Mouse (Mus musculus) brain, embryonic 14.5 days (tissue): ENCODE measurements at regions not wholly inside any gene's neighbourhood (a gene's known extent, or its start where the extent isn't known, plus 50 kb on each side); places are given as distances from the start of the nearest gene placed in this dataset.

Experiments used
- DNase-seq: peaks from one replicate; pipeline ENCODE4 v3.0.0-alpha.2; 2011; ENCODE audit warnings: low read depth
- CTCF ChIP-seq: fragments of 200-500 bp; IDR thresholded peaks from 2 replicates; pipeline ENCODE4 v1.5.1; 2012; ENCODE audit warnings: inconsistent platforms, mild to moderate bottlenecking, moderate library complexity, borderline replicate concordance; ENCODE audit not compliant: insufficient read depth, insufficient read length; ENCODE audit errors: extremely low read depth
- POLR2A ChIP-seq: fragments of 200-500 bp; IDR thresholded peaks from 2 replicates; pipeline ENCODE4 v1.6.1; 2012; ENCODE audit warnings: mild to moderate bottlenecking, inconsistent platforms, borderline replicate concordance; ENCODE audit not compliant: poor library complexity, insufficient read depth, insufficient read length, severe bottlenecking; ENCODE audit errors: extremely low read depth

GRCm38 (mm10) chr8:82702044-82702443 lies 71.9 kb downstream of the Zfp330 start:
- peak; percentile 77 for DNase-seq
- TF ChIP-seq POLR2A (no peak), CTCF (no peak)

GRCm38 (mm10) chr8:82700471-82700870 lies 73.5 kb downstream of the Zfp330 start:
- TF ChIP-seq POLR2A (no peak), CTCF (no peak)
- peak; percentile 33 for DNase-seq

GRCm38 (mm10) chr8:82699221-82699620 lies 74.7 kb downstream of the Zfp330 start:
- no peak for TF ChIP-seq POLR2A
- no peak for TF ChIP-seq CTCF
- DNase-seq = no peak

- no peak for DNase-seq
- TF ChIP-seq POLR2A (no peak), CTCF (no peak)
Measured at GRCm38 (mm10) chr8:82698071-82698470, 75.9 kb downstream of the Zfp330 start.

GRCm38 (mm10) chr8:82693086-82693485 lies 80.9 kb downstream of the Zfp330 start:
- TF ChIP-seq CTCF (no peak), POLR2A (no peak)
- no peak for DNase-seq

- no peak for TF ChIP-seq POLR2A
- TF ChIP-seq CTCF = peak; percentile 60; the same call in 1 of the 2 replicates
- peak; percentile 74 for DNase-seq
Measured at GRCm38 (mm10) chr8:82689322-82689721, 84.6 kb downstream of the Zfp330 start.

GRCm38 (mm10) chr8:82685966-82686365 lies 88.0 kb downstream of the Zfp330 start:
- no peak for DNase-seq
- TF ChIP-seq CTCF = no peak
- no peak for TF ChIP-seq POLR2A

- no peak for TF ChIP-seq CTCF
- no peak for TF ChIP-seq POLR2A
- peak; percentile 51 for DNase-seq
Measured at GRCm38 (mm10) chr8:82678793-82679192, 95.2 kb downstream of the Zfp330 start.

- no peak for DNase-seq
- no peak for TF ChIP-seq CTCF
- no peak for TF ChIP-seq POLR2A
Measured at GRCm38 (mm10) chr8:82677781-82678180, 96.2 kb downstream of the Zfp330 start.

GRCm38 (mm10) chr8:82669241-82669640 lies 104.7 kb downstream of the Zfp330 start:
- no peak for TF ChIP-seq CTCF
- TF ChIP-seq POLR2A = no peak

GRCm38 (mm10) chr8:82665131-82665530 lies 108.8 kb downstream of the Zfp330 start:
- DNase-seq = no peak

More at GRCm38 (mm10) chr8:82669241-82669640, 104.7 kb downstream of the Zfp330 start:
- no peak for DNase-seq

GRCm38 (mm10) chr8:82640502-82640901 lies 133.5 kb downstream of the Zfp330 start:
- DNase-seq = no peak
- TF ChIP-seq CTCF (no peak), POLR2A (no peak)

More at GRCm38 (mm10) chr8:82665131-82665530, 108.8 kb downstream of the Zfp330 start:
- no peak for TF ChIP-seq CTCF
- TF ChIP-seq POLR2A = no peak

GRCm38 (mm10) chr8:82630486-82630885 lies 143.5 kb downstream of the Zfp330 start:
- no peak for DNase-seq
- TF ChIP-seq POLR2A (no peak), CTCF (no peak)

- DNase-seq = no peak
- TF ChIP-seq POLR2A (no peak), CTCF (no peak)
Measured at GRCm38 (mm10) chr8:82623791-82624431, 150.0 kb downstream of the Zfp330 start.
